Mouse (Mus musculus) regulatory T cell (primary cell): ENCODE results near the gene Srd5a2.

Source experiments
- in situ Hi-C: fragments of 300-600 bp; cut with MboI, MseI; formaldehyde crosslinking; loops from one replicate; pipeline ENCODE4 v1.15.1; 2025; ENCODE audit warnings: high pct_unique_total_duplicates

Gene Srd5a2

GRCm38 (mm10) chr17:73985936-73986335, 61.8 kb downstream of the Srd5a2 start:
- in situ Hi-C loops: no loop called here

- in situ Hi-C loops: no loop called here
Observed at GRCm38 (mm10) chr17:73984508-73984907, 63.2 kb downstream of the Srd5a2 start.

- in situ Hi-C loops: no loop called here
Observed at GRCm38 (mm10) chr17:73982871-73983270, 64.8 kb downstream of the Srd5a2 start.

- in situ Hi-C loops: no loop called here
Observed at GRCm38 (mm10) chr17:73976066-73976465, 71.7 kb downstream of the Srd5a2 start.

- in situ Hi-C loops: no loop called here
Observed at GRCm38 (mm10) chr17:73972648-73973047, 75.1 kb downstream of the Srd5a2 start.

- in situ Hi-C loops: no loop called here
Observed at GRCm38 (mm10) chr17:73971291-73971690, 76.4 kb downstream of the Srd5a2 start.

GRCm38 (mm10) chr17:73970361-73971027, 77.2 kb downstream of the Srd5a2 start:
- in situ Hi-C loops: no loop called here
